Mouse (Mus musculus) stomach, embryonic 16.5 days (tissue): ENCODE measurements at regions not wholly inside any gene's neighbourhood (a gene's known extent, or its start where the extent isn't known, plus 50 kb on each side); places are given as distances from the start of the nearest gene placed in this dataset.

Source experiments
- ATAC-seq: fragments of 200-750 bp; cut with Nextera tagmentation; 2 replicates; pipeline ENCODE4 v1.8.0; 2017; ENCODE audit warnings: moderate number of reproducible peaks, moderate TSS enrichment; ENCODE audit not compliant: insufficient read depth, low FRiP score
- H3K27ac ChIP-seq: fragments of 300-500 bp; sonication (generic); 2 replicates; pipeline ENCODE4 v1.5.1; 2014; ENCODE audit warnings: low read length
- H3K27me3 ChIP-seq: fragments of 300-500 bp; sonication (generic); 2 replicates; pipeline ENCODE4 v1.6.1; 2014; ENCODE audit warnings: low read length, control low read depth, mixed read lengths; ENCODE audit not compliant: control insufficient read depth, insufficient read depth
- H3K36me3 ChIP-seq: fragments of 300-500 bp; sonication (generic); 2 replicates; pipeline ENCODE4 v1.6.1; 2014; ENCODE audit warnings: low read length; ENCODE audit not compliant: control insufficient read depth, insufficient read depth
- H3K4me1 ChIP-seq: fragments of 300-500 bp; sonication (generic); 2 replicates; pipeline ENCODE4 v1.6.1; 2014; ENCODE audit warnings: low read length, control low read depth, mixed read lengths; ENCODE audit not compliant: control insufficient read depth, insufficient read depth
- H3K4me2 ChIP-seq: fragments of 300-500 bp; sonication (generic); 2 replicates; pipeline ENCODE4 v1.6.1; 2014; ENCODE audit warnings: low read depth, low read length, mixed read lengths
- H3K4me3 ChIP-seq: fragments of 300-500 bp; sonication (generic); replicated peaks from 2 replicates; pipeline ENCODE4 v1.5.1; 2014; ENCODE audit warnings: mild to moderate bottlenecking, low read length
- H3K9ac ChIP-seq: fragments of 300-500 bp; sonication (generic); 2 replicates; pipeline ENCODE4 v1.6.1; 2014; ENCODE audit warnings: low read length
- H3K9me3 ChIP-seq: fragments of 300-500 bp; sonication (generic); replicated peaks from 2 replicates; pipeline ENCODE4 v1.6.1; 2016; ENCODE audit warnings: low read length, control low read depth; ENCODE audit not compliant: control insufficient read depth
- WGBS: fragments of 180-500 bp; shearing (Covaris S2); extraction: QIAGEN DNeasy Blood & Tissue Kit; methylation state at CpG from one replicate; pipeline ENCODE4 v1.1.7; 2014; 5-methylcytosine and 5-hydroxymethylcytosine counted together

GRCm38 (mm10) chr2:131716841-131717240 is 142.7 kb downstream of the Erv3 start:
- H3K4me1 ChIP-seq, result no peaks in the 10 kb centered on the region
- no peaks in the 10 kb centered on the region for H3K9me3 ChIP-seq
- no peak overlapping the region for H3K4me3 ChIP-seq
- ATAC-seq, result no peak
- H3K27me3 ChIP-seq, result no peaks in the 10 kb centered on the region
- no peak overlapping the region for H3K4me2 ChIP-seq
- no peak overlapping the region for H3K27ac ChIP-seq
- H3K36me3 ChIP-seq, result no peaks in the 10 kb centered on the region
- no peak overlapping the region for H3K9ac ChIP-seq
- 77% methylated on average over 5 of the region's 5 CpGs for WGBS

GRCm38 (mm10) chr2:131715381-131715780 is 144.2 kb downstream of the Erv3 start:
- ATAC-seq, result no peak
- Histone ChIP-seq H3K36me3 (no peaks in the 10 kb centered on the region), H3K27me3 (no peaks in the 10 kb centered on the region), H3K9ac (no peak overlapping the region), H3K4me2 (no peak overlapping the region), H3K9me3 (no peaks in the 10 kb centered on the region), H3K27ac (no peak overlapping the region), H3K4me1 (no peaks in the 10 kb centered on the region), H3K4me3 (no peak overlapping the region)
- 83% methylated on average over 3 of the region's 3 CpGs for WGBS

GRCm38 (mm10) chr2:131711886-131712285 is 147.7 kb downstream of the Erv3 start:
- H3K4me1 ChIP-seq, result no peaks in the 10 kb centered on the region
- H3K27ac ChIP-seq, result no peak overlapping the region
- no peaks in the 10 kb centered on the region for H3K27me3 ChIP-seq
- H3K9me3 ChIP-seq, result no peaks in the 10 kb centered on the region
- ATAC-seq, result no peak
- no peak overlapping the region for H3K4me3 ChIP-seq
- no peak overlapping the region for H3K9ac ChIP-seq
- H3K4me2 ChIP-seq, result no peak overlapping the region
- no peaks in the 10 kb centered on the region for H3K36me3 ChIP-seq

- H3K27me3 ChIP-seq, result no peaks in the 10 kb centered on the region
- H3K4me3 ChIP-seq, result no peak overlapping the region
- no peak for ATAC-seq
- H3K36me3 ChIP-seq, result no peaks in the 10 kb centered on the region
- H3K4me2 ChIP-seq, result no peak overlapping the region
- no peak overlapping the region for H3K9ac ChIP-seq
- H3K9me3 ChIP-seq, result no peaks in the 10 kb centered on the region
- H3K4me1 ChIP-seq, result no peaks in the 10 kb centered on the region; the same call in 1 of the 2 replicates
- H3K27ac ChIP-seq, result no peak overlapping the region
- WGBS, result 72% methylated on average over 4 of the region's 4 CpGs
These were observed 144.5 kb upstream of the Adra1d start for GRCm38 (mm10) chr2:131706565-131706964.

GRCm38 (mm10) chr2:131704406-131704805 is 142.3 kb upstream of the Adra1d start:
- Histone ChIP-seq H3K27ac (no peak overlapping the region), H3K36me3 (no peaks in the 10 kb centered on the region), H3K9ac (no peak overlapping the region), H3K27me3 (no peaks in the 10 kb centered on the region), H3K4me3 (no peak overlapping the region), H3K9me3 (no peaks in the 10 kb centered on the region), H3K4me1 (no peaks in the 10 kb centered on the region; the same call in 1 of the 2 replicates), H3K4me2 (no peak overlapping the region)
- ATAC-seq, result no peak

- Histone ChIP-seq H3K4me2 (no peak overlapping the region), H3K4me1 (no peaks in the 10 kb centered on the region; the same call in 1 of the 2 replicates), H3K27ac (no peak overlapping the region), H3K9me3 (no peaks in the 10 kb centered on the region), H3K4me3 (no peak overlapping the region), H3K9ac (no peak overlapping the region), H3K36me3 (no peaks in the 10 kb centered on the region), H3K27me3 (no peaks in the 10 kb centered on the region)
- ATAC-seq, result no peak
- 88% methylated on average over 4 of the region's 4 CpGs for WGBS
These were observed 140.1 kb upstream of the Adra1d start for GRCm38 (mm10) chr2:131702146-131702545.

GRCm38 (mm10) chr2:131699798-131700197 is 137.7 kb upstream of the Adra1d start:
- Histone ChIP-seq H3K27me3 (no peaks in the 10 kb centered on the region), H3K36me3 (no peaks in the 10 kb centered on the region), H3K4me3 (no peak overlapping the region), H3K9me3 (no peaks in the 10 kb centered on the region), H3K4me2 (no peak overlapping the region), H3K4me1 (no peaks in the 10 kb centered on the region; the same call in 1 of the 2 replicates), H3K9ac (no peak overlapping the region), H3K27ac (no peak overlapping the region)
- 81% methylated on average over 3 of the region's 3 CpGs for WGBS
- no peak for ATAC-seq

GRCm38 (mm10) chr2:131698008-131698965 is 136.2 kb upstream of the Adra1d start:
- Histone ChIP-seq H3K9ac (no peak overlapping the region), H3K36me3 (no peaks in the 10 kb centered on the region), H3K27ac (no peak overlapping the region), H3K4me3 (no peak overlapping the region), H3K4me2 (no peak overlapping the region), H3K9me3 (no peaks in the 10 kb centered on the region), H3K27me3 (no peaks in the 10 kb centered on the region), H3K4me1 (no peaks in the 10 kb centered on the region)
- no peak for ATAC-seq
- 78% methylated on average over 5 of the region's 5 CpGs for WGBS

GRCm38 (mm10) chr2:131696307-131696706 is 134.2 kb upstream of the Adra1d start:
- WGBS, result 62% methylated on average over 3 of the region's 3 CpGs
- no peaks in the 10 kb centered on the region for H3K36me3 ChIP-seq
- H3K4me1 ChIP-seq, result no peaks in the 10 kb centered on the region
- no peak overlapping the region for H3K4me2 ChIP-seq
- H3K9me3 ChIP-seq, result no peaks in the 10 kb centered on the region
- no peak overlapping the region for H3K27ac ChIP-seq
- no peaks in the 10 kb centered on the region for H3K27me3 ChIP-seq
- no peak overlapping the region for H3K9ac ChIP-seq
- no peak overlapping the region for H3K4me3 ChIP-seq
- ATAC-seq, result no peak
